Mouse (Mus musculus): Measurements from ENCODE around the gene Uck2.

- TF ChIP-seq CTCF (IDR thresholded peaks at IDR 0.05; ENCODE audit: control insufficient read depth, insufficient read depth, insufficient replicate concordance, low read depth, low read length): no peak
- no peak for TF ChIP-seq POLR2A (IDR thresholded peaks at IDR 0.05; ENCODE audit: control insufficient read depth, low read depth, low read length)
Observed at GRCm38 (mm10) chr1:167231612-167232283, 53.4 kb downstream of the Uck2 start.
